Mouse (Mus musculus) embryonic fibroblast, embryonic 13.5 days (primary cell): Measurements from ENCODE around the gene Ccdc115. TPM values are rescaled to one million over a fixed set of nuclear protein-coding genes. Genes with fewer than 3 reads are reported as not detected.
"Not testable (repeated sequence)": the region's sequence is repeated elsewhere in the genome, so short reads cannot be mapped to it uniquely, and the experiment has no call there.

ENCODE experiments used
- H3K27ac ChIP-seq: 2 replicates; pipeline ENCODE4 v1.5.1; 2012; ENCODE audit warnings: low read length, control low read depth, inconsistent platforms; ENCODE audit not compliant: insufficient read depth
- H3K4me1 ChIP-seq: 2 replicates; pipeline ENCODE4 v1.6.1; 2011; ENCODE audit warnings: low read length; ENCODE audit not compliant: control insufficient read depth, insufficient read depth
- H3K4me3 ChIP-seq: 2 replicates; pipeline ENCODE4 v1.5.1; 2011; ENCODE audit warnings: mild to moderate bottlenecking, control low read depth, low read length; ENCODE audit not compliant: insufficient read depth
- CTCF ChIP-seq: IDR thresholded peaks from 2 replicates; pipeline ENCODE4 v1.5.1; 2011; ENCODE audit warnings: mild to moderate bottlenecking, control low read depth, low read length, moderate library complexity, borderline replicate concordance; ENCODE audit not compliant: insufficient read depth
- POLR2A ChIP-seq: IDR thresholded peaks from 2 replicates; pipeline ENCODE4 v1.6.1; 2011; ENCODE audit warnings: low read depth, mild to moderate bottlenecking, control low read depth, low read length, moderate library complexity
- polyA plus RNA-seq: library from polyadenylated mRNA; stranded (reverse); fragments of >200 nt; gene quantifications from 2 replicates; pipeline ENCODE4 v1.2.4, GENCODE M21; 2011; ENCODE audit warnings: low read depth; ENCODE audit not compliant: missing spikeins, insufficient read length

Ccdc115 gene
- polyA plus RNA-seq, 1 experiment: 18.1 TPM

GRCm38 (mm10) chr1:34438381-34439051 is 956 bp downstream of the Ccdc115 start:
- H3K27ac ChIP-seq: no peak overlapping the region
- TF ChIP-seq POLR2A (no peak), CTCF (no peak)
- H3K4me3 ChIP-seq: peak overlapping the region; percentile 68
- no peaks in the 10 kb centered on the region for H3K4me1 ChIP-seq

DNA sequence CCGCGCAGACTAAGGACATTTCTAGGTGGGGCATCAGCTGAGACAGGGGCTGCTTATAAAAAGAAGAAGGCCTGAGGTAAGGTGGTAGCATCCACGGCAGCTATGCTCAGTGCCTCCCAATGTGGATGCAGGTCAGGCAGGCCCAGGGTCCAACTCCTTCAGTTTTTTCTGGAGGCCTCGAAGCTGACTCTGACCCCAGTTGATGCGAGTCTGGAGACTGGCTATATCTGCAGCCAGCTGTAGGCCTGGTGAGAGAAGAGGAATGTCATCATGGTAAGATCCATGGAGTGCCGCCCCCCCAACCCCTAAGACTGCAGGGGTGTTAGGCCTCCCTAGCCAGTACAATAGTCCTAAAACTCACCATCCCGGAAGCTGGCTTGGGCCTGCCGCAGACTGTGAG is 2.1 kb downstream of the Ccdc115 start:
- not testable (repeated sequence) for H3K4me3 ChIP-seq, H3K4me1 ChIP-seq, H3K27ac ChIP-seq

- no peaks in the 10 kb centered on the region for H3K4me1 ChIP-seq
- no peak for TF ChIP-seq POLR2A
- TF ChIP-seq CTCF: no peak
- no peak overlapping the region for H3K4me3 ChIP-seq
- no peak overlapping the region for H3K27ac ChIP-seq
These were observed 3.1 kb downstream of the Ccdc115 start for GRCm38 (mm10) chr1:34436374-34436773.

DNA sequence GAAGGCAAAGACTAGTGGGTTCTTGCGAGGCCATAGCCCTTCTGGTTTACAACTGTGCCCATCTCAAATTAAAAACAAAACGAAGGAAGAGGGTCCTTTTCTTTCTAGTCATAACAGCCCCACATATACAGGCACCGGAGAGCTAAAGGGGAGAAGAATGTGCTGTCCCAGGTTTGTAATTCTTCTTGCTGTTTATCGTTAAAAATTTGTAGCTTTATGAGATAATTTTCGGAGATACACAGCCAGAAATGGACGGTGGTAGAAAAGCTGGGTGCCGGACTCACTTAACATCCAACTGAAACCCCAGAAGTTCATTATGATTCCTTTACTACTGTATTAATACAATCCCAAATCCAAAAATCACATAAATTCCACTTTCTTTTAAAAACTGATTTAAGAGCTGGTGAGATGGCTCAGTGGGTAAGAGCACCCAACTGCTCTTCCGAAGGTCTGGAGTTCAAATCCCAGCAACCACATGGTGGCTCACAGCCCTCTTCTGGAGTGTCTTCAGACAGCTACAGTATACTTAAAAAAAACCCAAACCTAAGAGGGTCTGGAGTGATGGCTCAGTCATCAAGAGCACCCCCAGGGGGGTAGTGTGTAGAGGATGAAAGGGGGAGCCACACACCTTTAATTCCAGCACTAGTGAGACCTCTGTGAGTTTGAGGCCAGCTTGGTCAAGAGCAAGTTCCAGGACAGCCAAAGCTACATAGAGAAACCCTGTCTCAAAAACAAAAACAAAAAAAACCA is 3.9 kb downstream of the Ccdc115 start:
- peak overlapping the region; percentile 77 for H3K27ac ChIP-seq
- TF ChIP-seq CTCF: no peak
- no peak for TF ChIP-seq POLR2A
- H3K4me1 ChIP-seq: no peaks in the 10 kb centered on the region
- H3K4me3 ChIP-seq: peak overlapping the region; percentile 49

- TF ChIP-seq POLR2A (peak; percentile 65), CTCF (no peak)
- Histone ChIP-seq H3K4me1 (no peaks in the 10 kb centered on the region), H3K4me3 (peak overlapping the region; percentile 49), H3K27ac (peak overlapping the region; percentile 77)
These were observed 4.8 kb downstream of the Ccdc115 start for GRCm38 (mm10) chr1:34434660-34435160.

- TF ChIP-seq CTCF: no peak
- 0 out of 2 replicates have a peak, but pooled peaks have one; percentile 11 for TF ChIP-seq POLR2A
- Histone ChIP-seq H3K27ac (no peak overlapping the region; the same call in none of the 2 replicates), H3K4me3 (peak overlapping the region; percentile 12), H3K4me1 (no peaks in the 10 kb centered on the region)
These were observed 5.5 kb downstream of the Ccdc115 start for GRCm38 (mm10) chr1:34433891-34434521.

- Histone ChIP-seq H3K27ac (peak overlapping the region; percentile 69), H3K4me3 (peak overlapping the region; percentile 47), H3K4me1 (no peaks in the 10 kb centered on the region)
- TF ChIP-seq CTCF (no peak), POLR2A (peak; percentile 61; the same call in 1 of the 2 replicates)
These were observed 6.5 kb downstream of the Ccdc115 start for GRCm38 (mm10) chr1:34432776-34433481.

- Histone ChIP-seq H3K27ac (no peak overlapping the region), H3K4me3 (peak overlapping the region; percentile 47), H3K4me1 (no peaks in the 10 kb centered on the region)
- TF ChIP-seq CTCF (no peak), POLR2A (no peak)
These were observed 7.1 kb downstream of the Ccdc115 start for GRCm38 (mm10) chr1:34432411-34432775.

DNA sequence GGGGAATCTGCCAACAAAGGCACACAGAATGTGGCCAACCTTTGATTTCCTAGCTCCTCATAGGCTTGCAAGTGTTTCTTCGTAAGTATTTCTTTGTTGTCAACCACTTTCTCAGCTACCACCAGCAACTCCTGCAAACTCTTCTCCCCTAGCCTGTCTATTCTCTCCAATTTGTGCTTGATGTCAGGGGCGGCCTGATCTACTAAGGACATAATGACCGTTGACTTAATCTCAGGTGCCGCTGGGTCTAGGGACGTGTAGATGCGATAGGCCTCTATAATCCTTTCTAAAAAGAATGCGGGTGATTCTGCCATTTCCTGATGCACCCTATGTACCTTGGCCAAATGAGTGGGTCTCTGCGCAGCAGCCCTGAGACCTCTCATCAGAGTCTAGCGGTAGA is 8.0 kb downstream of the Ccdc115 start:
- no peak for TF ChIP-seq CTCF
- no peak for TF ChIP-seq POLR2A
- H3K4me1 ChIP-seq: no peaks in the 10 kb centered on the region

More for the DNA sequence above, 8.0 kb downstream of the Ccdc115 start:
- Histone ChIP-seq H3K27ac (no peak overlapping the region), H3K4me3 (no peak overlapping the region)
